Mouse (Mus musculus) liver, adult 2 months (tissue): ENCODE data around the gene Gfod1. TPM values are rescaled to one million over a fixed set of nuclear protein-coding genes. Genes with fewer than 3 reads are reported as not detected.

Source experiments
- DNase-seq: peaks from one replicate; pipeline ENCODE4 v3.0.0-alpha.2; 2011; ENCODE audit warnings: low read depth, low spot score; ENCODE audit errors: extremely low read depth
- H3K27ac ChIP-seq: fragments of 200-500 bp; replicated peaks from 2 replicates; pipeline ENCODE4 v1.5.1; 2012; ENCODE audit warnings: low read depth, mild to moderate bottlenecking, control low read depth, inconsistent platforms, low read length; ENCODE audit not compliant: insufficient read depth
- H3K27me3 ChIP-seq: fragments of 200-500 bp; 2 replicates; pipeline ENCODE4 v1.6.1; 2012; ENCODE audit warnings: mild to moderate bottlenecking, moderate library complexity, low read length, inconsistent platforms; ENCODE audit not compliant: control insufficient read depth, insufficient read depth
- H3K36me3 ChIP-seq: fragments of 200-500 bp; 2 replicates; pipeline ENCODE4 v1.6.1; 2012; ENCODE audit warnings: low read length, inconsistent platforms; ENCODE audit not compliant: control insufficient read depth, insufficient read depth
- H3K4me1 ChIP-seq: fragments of 200-500 bp; 2 replicates; pipeline ENCODE4 v1.6.1; 2011; ENCODE audit warnings: low read length; ENCODE audit not compliant: control insufficient read depth, insufficient read depth
- H3K4me3 ChIP-seq: fragments of 200-500 bp; 2 replicates; pipeline ENCODE4 v1.5.1; 2011; ENCODE audit warnings: low read depth, mild to moderate bottlenecking, control low read depth, low read length, moderate library complexity; ENCODE audit not compliant: insufficient read depth
- H3K79me2 ChIP-seq: fragments of 200-500 bp; 2 replicates; pipeline ENCODE4 v1.6.1; 2012; ENCODE audit warnings: inconsistent platforms, mild to moderate bottlenecking, low read length, moderate library complexity; ENCODE audit not compliant: control insufficient read depth, insufficient read depth
- H3K9ac ChIP-seq: fragments of 200-500 bp; 2 replicates; pipeline ENCODE4 v1.6.1; 2012; ENCODE audit warnings: low read depth, mild to moderate bottlenecking, control low read depth, inconsistent platforms, low read length
- CTCF ChIP-seq: fragments of 200-500 bp; IDR thresholded peaks from 2 replicates; pipeline ENCODE4 v1.5.1; 2011; ENCODE audit warnings: low read depth, low read length, control low read depth
- POLR2A ChIP-seq: fragments of 200-500 bp; IDR thresholded peaks from 2 replicates; pipeline ENCODE4 v1.6.1; 2011; ENCODE audit warnings: low read length, control low read depth; ENCODE audit not compliant: insufficient read depth; ENCODE audit errors: extremely low read depth
- WGBS: fragments of 180-500 bp; shearing (Covaris S2); methylation state at CpG from one replicate; pipeline ENCODE4 v1.1.7; 2018; 5-methylcytosine and 5-hydroxymethylcytosine counted together
- polyA plus RNA-seq: library from polyadenylated mRNA; depleted of rRNA; stranded (reverse); fragments of >200 nt; gene quantifications from 2 replicates; pipeline ENCODE4 v1.2.3, GENCODE M21; 2012; rRNA removed
- total RNA-seq: library from RNA; depleted of rRNA; stranded (reverse); fragments of >200 nt; gene quantifications from 2 replicates; pipeline ENCODE4 v1.2.3, GENCODE M21; 2014; rRNA removed

Gfod1 gene
- total and polyA plus RNA-seq, 2 experiments, result 0.61 to 1.0 TPM

- Histone ChIP-seq H3K27me3 (no peaks in the 10 kb centered on the region), H3K27ac (no peak overlapping the region), H3K4me3 (no peak overlapping the region), H3K36me3 (peaks cover 7% of the 10 kb centered on the region; the same call in 1 of the 2 replicates), H3K79me2 (no peaks in the 10 kb centered on the region), H3K4me1 (no peaks in the 10 kb centered on the region), H3K9ac (no peak overlapping the region)
- WGBS, result 85% methylated on average over 5 of the region's 5 CpGs
- no peak for TF ChIP-seq POLR2A
- TF ChIP-seq CTCF, result no peak
- DNase-seq, result no peak
Observed at GRCm38 (mm10) chr13:43157370-43157769, 146.6 kb downstream of the Gfod1 start.

- H3K9ac ChIP-seq, result no peak overlapping the region
- no peaks in the 10 kb centered on the region for H3K79me2 ChIP-seq
- no peak overlapping the region for H3K27ac ChIP-seq
- H3K27me3 ChIP-seq, result no peaks in the 10 kb centered on the region
- 95% methylated on average over 14 of the region's 14 CpGs for WGBS
- no peak for TF ChIP-seq CTCF
- TF ChIP-seq POLR2A, result no peak
- no peak for DNase-seq
- no peak overlapping the region for H3K4me3 ChIP-seq
- H3K36me3 ChIP-seq, result peaks cover 3% of the 10 kb centered on the region; the same call in 1 of the 2 replicates
- no peaks in the 10 kb centered on the region for H3K4me1 ChIP-seq
Observed at GRCm38 (mm10) chr13:43152005-43152520, 151.9 kb downstream of the Gfod1 start.

- H3K36me3 ChIP-seq, result peaks cover 3% of the 10 kb centered on the region; the same call in 1 of the 2 replicates
- no peak for DNase-seq
- H3K27me3 ChIP-seq, result no peaks in the 10 kb centered on the region
- H3K27ac ChIP-seq, result no peak overlapping the region
- H3K4me3 ChIP-seq, result no peak overlapping the region
- no peak overlapping the region for H3K9ac ChIP-seq
- no peaks in the 10 kb centered on the region for H3K79me2 ChIP-seq
- peaks cover 3% of the 10 kb centered on the region for H3K4me1 ChIP-seq
- WGBS, result 90% methylated on average over 3 of the region's 3 CpGs
- no peak for TF ChIP-seq POLR2A
- no peak for TF ChIP-seq CTCF
Observed at GRCm38 (mm10) chr13:43149661-43150060, 154.3 kb downstream of the Gfod1 start.

GRCm38 (mm10) chr13:43148692-43149091 lies 155.3 kb downstream of the Gfod1 start:
- no peak for DNase-seq
- 88% methylated on average over 4 of the region's 4 CpGs for WGBS
- peaks cover 3% of the 10 kb centered on the region; the same call in 1 of the 2 replicates for H3K36me3 ChIP-seq
- no peak overlapping the region for H3K9ac ChIP-seq
- no peak overlapping the region for H3K4me3 ChIP-seq
- no peaks in the 10 kb centered on the region for H3K27me3 ChIP-seq
- H3K79me2 ChIP-seq, result no peaks in the 10 kb centered on the region
- peaks cover 5% of the 10 kb centered on the region for H3K4me1 ChIP-seq
- no peak overlapping the region for H3K27ac ChIP-seq
- no peak for TF ChIP-seq POLR2A
- no peak for TF ChIP-seq CTCF

GRCm38 (mm10) chr13:43146515-43147258 lies 157.3 kb downstream of the Gfod1 start:
- DNase-seq, result peak; percentile 17
- Histone ChIP-seq H3K4me1 (peaks cover 5% of the 10 kb centered on the region), H3K27me3 (no peaks in the 10 kb centered on the region), H3K36me3 (no peaks in the 10 kb centered on the region), H3K27ac (no peak overlapping the region), H3K79me2 (no peaks in the 10 kb centered on the region), H3K4me3 (no peak overlapping the region), H3K9ac (no peak overlapping the region)
- TF ChIP-seq CTCF, result no peak
- no peak for TF ChIP-seq POLR2A
- 90% methylated on average over 8 of the region's 8 CpGs for WGBS

Other genes with a start within 250 kb of the Gfod1 start
- gene Tbc1d7, start 132.7 kb downstream of the Gfod1 start, total RNA-seq, result 6.2 and 7.2 TPM in 2 replicates
- gene Tbc1d7, start 132.7 kb downstream of the Gfod1 start, polyA plus RNA-seq, result 14.9 and 18.0 TPM in 2 replicates
- 16.9 and 21.6 TPM in 2 replicates for gene Sirt5, start 61.3 kb upstream of the Gfod1 start, total RNA-seq
- gene Sirt5, start 61.3 kb upstream of the Gfod1 start, polyA plus RNA-seq, result 7.4 and 8.7 TPM in 2 replicates
- 50.3 and 55.5 TPM in 2 replicates for gene Nol7, start 94.2 kb upstream of the Gfod1 start, total RNA-seq
- 48.9 and 55.5 TPM in 2 replicates for gene Nol7, start 94.2 kb upstream of the Gfod1 start, polyA plus RNA-seq
- gene Ranbp9, start 177.1 kb upstream of the Gfod1 start, total RNA-seq, result 27.8 and 32.8 TPM in 2 replicates
- gene Ranbp9, start 177.1 kb upstream of the Gfod1 start, polyA plus RNA-seq, result 10.6 and 17.8 TPM in 2 replicates